Mouse (Mus musculus): ENCODE data around the gene Calcb.

GRCm38 (mm10) chr7:114769041-114769440 is 50.6 kb downstream of the Calcb start:
- TF ChIP-seq GATA1 (IDR thresholded peaks at IDR 0.05; ENCODE audit: low read length): no peak
- TF ChIP-seq TAL1 (IDR thresholded peaks at IDR 0.05; ENCODE audit: low read length): no peak

Data from erythroblast, embryonic 14.5 days (primary cell).